Comparison of ENCODE assay signal across 8 mouse cellular contexts in the genomic region with DNA sequence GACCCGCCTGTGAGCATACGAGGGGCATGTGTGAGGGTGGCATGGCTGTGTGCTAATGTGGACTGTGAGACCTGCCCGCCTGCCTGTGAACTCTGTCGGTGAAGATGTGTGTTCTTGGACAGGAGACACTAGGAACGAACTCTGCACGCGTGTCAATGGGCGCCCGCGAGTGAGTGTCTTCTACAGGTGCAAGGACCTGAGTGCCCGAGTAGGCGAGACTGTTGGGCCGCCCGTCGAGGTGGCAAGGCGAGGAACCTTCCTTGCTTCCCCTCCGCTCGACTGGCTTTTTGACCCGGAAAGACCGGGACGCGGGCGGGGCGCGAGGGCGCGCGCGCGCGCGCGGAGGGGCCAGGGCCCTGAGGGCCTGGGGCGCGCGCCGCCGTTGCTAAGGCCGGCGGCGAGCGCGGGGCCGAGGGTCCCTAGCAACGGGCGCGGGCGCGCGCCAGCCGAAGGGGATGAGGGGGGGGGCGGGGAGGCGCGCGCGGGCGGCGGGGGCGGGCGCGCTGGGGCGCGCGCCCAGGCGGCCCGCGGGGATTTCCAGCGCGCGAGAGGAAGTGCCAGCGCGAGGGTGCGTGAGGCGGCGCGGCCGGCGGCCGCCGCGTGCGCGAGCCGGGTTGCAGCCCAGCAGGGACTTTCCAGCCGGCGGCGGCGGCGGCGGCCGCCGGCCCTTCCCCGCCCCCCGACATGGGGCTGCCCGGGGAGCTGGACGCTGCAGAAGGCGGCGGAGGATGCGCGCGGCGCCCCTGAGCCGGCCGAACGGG. TPM values are rescaled to one million over a fixed set of nuclear protein-coding genes. Genes with fewer than 3 reads are reported as not detected.
DNase-seq lines count a peak whose midpoint lies in the region; ATAC-seq and TF ChIP-seq lines count a peak whose summit lies in the region.

A gene (plus strand): TSS at position 540 of the 761 bp plus-strand sequence.

- TF ChIP-seq CTCF in cortical plate, adult 2 months (IDR thresholded peaks at IDR 0.05; ENCODE audit: extremely low read depth, insufficient read depth, low read length), result no peak

- no peak for TF ChIP-seq POLR2A in cortical plate, adult 2 months (IDR thresholded peaks at IDR 0.05; ENCODE audit: extremely low read depth, insufficient read depth, low read length)
- no peak for TF ChIP-seq POLR2A in limb, embryonic 14.5 days (IDR thresholded peaks at IDR 0.05; ENCODE audit: borderline replicate concordance, extremely low read depth, insufficient read depth, insufficient read length)

- H3K4me2 ChIP-seq in limb, embryonic 14.5 days (replicated peaks; ENCODE audit: low read depth, low read length, severe bottlenecking), result peak within 1 kb of the TSS; percentile 61
- H3K4me2 ChIP-seq in midbrain, embryonic 15.5 days, result peak within 1 kb of the TSS; percentile 55

- DNase-seq in frontal cortex, postnatal 14 days (ENCODE audit: low spot score in 2 of 2), result peak; percentile 35 to 40
- no peak for DNase-seq in frontal cortex, postnatal 25 days (ENCODE audit: low spot score in 2 of 2)
- DNase-seq in heart, adult 18-20 months, result peak; percentile 77 to 86
- DNase-seq in kidney, adult 18-20 months, result peak; percentile 74
- peak; percentile 58 for DNase-seq in limb, embryonic 14.5 days (ENCODE audit: low spot score)
- peak; percentile 51 for DNase-seq in spleen, adult 12 weeks (ENCODE audit: low spot score)

- H3K27ac ChIP-seq in cortical plate, adult 2 months (ENCODE audit: insufficient read depth, low read length), result peak within 1 kb of the TSS; percentile 85
- H3K27ac ChIP-seq in limb, embryonic 14.5 days (replicated peaks; ENCODE audit: low read depth, low read length), result peak within 1 kb of the TSS; percentile 82
- H3K27ac ChIP-seq in midbrain, embryonic 15.5 days, result peak within 1 kb of the TSS; percentile 89

- WGBS in limb, embryonic 14.5 days, result 11% methylated on average over 39 of the region's 105 CpGs
- 4% methylated on average over 73 of the region's 105 CpGs for WGBS in midbrain, embryonic 15.5 days

- no peaks in the 10 kb centered on the region for H3K36me3 ChIP-seq in limb, embryonic 14.5 days (ENCODE audit: control insufficient read depth, insufficient read depth, low read length)
- no peaks in the 10 kb centered on the region for H3K36me3 ChIP-seq in midbrain, embryonic 15.5 days (replicated peaks)

- no peaks in the 10 kb centered on the region for H3K27me3 ChIP-seq in limb, embryonic 14.5 days (ENCODE audit: control insufficient read depth, insufficient read depth, low read length)
- no peaks in the 10 kb centered on the region for H3K27me3 ChIP-seq in midbrain, embryonic 15.5 days (replicated peaks)

- no peaks in the 10 kb centered on the region for H3K9me3 ChIP-seq in limb, embryonic 14.5 days (ENCODE audit: control insufficient read depth, low read length)
- no peaks in the 10 kb centered on the region for H3K9me3 ChIP-seq in midbrain, embryonic 15.5 days

- H3K4me3 ChIP-seq in cortical plate, adult 2 months (ENCODE audit: insufficient read depth, low read length), result peak within 1 kb of the TSS; percentile 70
- H3K4me3 ChIP-seq in limb, embryonic 14.5 days (replicated peaks; ENCODE audit: low read length), result peak within 1 kb of the TSS; percentile 79
- H3K4me3 ChIP-seq in midbrain, embryonic 15.5 days, result peak within 1 kb of the TSS; percentile 78

- H3K9ac ChIP-seq in limb, embryonic 14.5 days (ENCODE audit: low read depth, low read length, severe bottlenecking), result peak within 1 kb of the TSS; percentile 86
- H3K9ac ChIP-seq in midbrain, embryonic 15.5 days, result peak within 1 kb of the TSS; percentile 69

- ATAC-seq in limb, embryonic 14.5 days (ENCODE audit: low FRiP score, low read depth), result peak; percentile 49
- ATAC-seq in midbrain, embryonic 15.5 days (replicated peaks), result peak; percentile 13; the same call in 1 of the 2 replicates

- H3K4me1 ChIP-seq in cortical plate, adult 2 months (ENCODE audit: control insufficient read depth, insufficient read depth, low read length), result peaks cover 11% of the 10 kb centered on the region
- peaks cover 22% of the 10 kb centered on the region for H3K4me1 ChIP-seq in limb, embryonic 14.5 days (ENCODE audit: control insufficient read depth, insufficient read depth, low read length)
- peaks cover 74% of the 10 kb centered on the region for H3K4me1 ChIP-seq in midbrain, embryonic 15.5 days

RNA-seq across cellular contexts. Expression of the gene that starts here (rescaled TPM):
- 31.4 and 31.6 TPM in 2 replicates for polyA plus RNA-seq in cortical plate, adult 2 months (2012; rRNA removed)
- 10 to 100 TPM; 14.2 to 14.3 TPM for total RNA-seq in heart, adult 18-20 months (2021)
- 20.2 and 24.1 TPM in 2 replicates for polyA plus RNA-seq in limb, embryonic 14.5 days (2012; rRNA removed)
- 12.8 and 15.1 TPM in 2 replicates for polyA plus RNA-seq in limb, embryonic 14.5 days (2014; fragmentation: Nextera tagmentation; extraction: Ambion mirVana)
- 20.7 and 20.8 TPM in 2 replicates for polyA plus RNA-seq in midbrain, embryonic 15.5 days (2015; fragmentation: Nextera tagmentation; extraction: Ambion mirVana)

Comparison
In these comparisons a context has a peak if more than half of its experiments do, and no peak if none do; other contexts are left out.
1. DNase-seq: peak in frontal cortex, postnatal 14 days (2 of 2), heart, adult 18-20 months (2 of 2), kidney, adult 18-20 months (single experiment), limb, embryonic 14.5 days (single experiment) and spleen, adult 12 weeks (single experiment); none in frontal cortex, postnatal 25 days (0 of 2).
2. Peak in every context shown above with its lines, with median percentiles within 50 percentile points of each other: H3K27ac ChIP-seq and H3K4me3 ChIP-seq.